Mouse (Mus musculus) layer of hippocampus, adult 2 months (tissue): ENCODE data around the gene Agrp. TPM values are rescaled to one million over a fixed set of nuclear protein-coding genes. Genes with fewer than 3 reads are reported as not detected.
"Not testable (repeated sequence)": the region's sequence is repeated elsewhere in the genome, so short reads cannot be mapped to it uniquely, and the experiment has no call there.

Experiments
- DNase-seq, 2 experiments: peaks; one replicate each; pipeline ENCODE4 v3.0.0; 2022; ENCODE audit warnings: low spot score in 2 of 2
- H3K27ac ChIP-seq: fragments of 200-600 bp; 2 replicates; pipeline ENCODE4 v1.8.1; 2022
- H3K4me3 ChIP-seq: fragments of 200-600 bp; 2 replicates; pipeline ENCODE4 v1.8.1; 2022; ENCODE audit warnings: mild to moderate bottlenecking
- CTCF ChIP-seq: fragments of 200-600 bp; conservative IDR thresholded peaks from 2 replicates; pipeline ENCODE4 v1.8.1; 2022; ENCODE audit warnings: antibody characterized with exemption, mild to moderate bottlenecking, moderate library complexity
- total RNA-seq, 2 experiments: library from RNA; stranded (reverse); gene quantifications; 2 replicates each; pipeline ENCODE4 v1.2.3; 2021

Agrp gene
- total RNA-seq, 2 experiments from 2014 or later: not detected

GRCm38 (mm10) chr8:105574741-105575140, 62.5 kb downstream of the Agrp start:
- no peak for DNase-seq
- no peak overlapping the region for H3K27ac ChIP-seq
- H3K4me3 ChIP-seq: no peak overlapping the region
- no peak for TF ChIP-seq CTCF

GRCm38 (mm10) chr8:105573427-105573826, 63.8 kb downstream of the Agrp start:
- DNase-seq: no peak
- Histone ChIP-seq H3K4me3 (no peak overlapping the region), H3K27ac (no peak overlapping the region)
- TF ChIP-seq CTCF: no peak; the same call in 1 of the 2 replicates

- DNase-seq: peak in 1 of 2 experiments; percentile 15
- no peak overlapping the region for H3K4me3 ChIP-seq
- no peak overlapping the region for H3K27ac ChIP-seq
- no peak for TF ChIP-seq CTCF
Observed at GRCm38 (mm10) chr8:105571810-105572209, 65.4 kb downstream of the Agrp start.

DNA sequence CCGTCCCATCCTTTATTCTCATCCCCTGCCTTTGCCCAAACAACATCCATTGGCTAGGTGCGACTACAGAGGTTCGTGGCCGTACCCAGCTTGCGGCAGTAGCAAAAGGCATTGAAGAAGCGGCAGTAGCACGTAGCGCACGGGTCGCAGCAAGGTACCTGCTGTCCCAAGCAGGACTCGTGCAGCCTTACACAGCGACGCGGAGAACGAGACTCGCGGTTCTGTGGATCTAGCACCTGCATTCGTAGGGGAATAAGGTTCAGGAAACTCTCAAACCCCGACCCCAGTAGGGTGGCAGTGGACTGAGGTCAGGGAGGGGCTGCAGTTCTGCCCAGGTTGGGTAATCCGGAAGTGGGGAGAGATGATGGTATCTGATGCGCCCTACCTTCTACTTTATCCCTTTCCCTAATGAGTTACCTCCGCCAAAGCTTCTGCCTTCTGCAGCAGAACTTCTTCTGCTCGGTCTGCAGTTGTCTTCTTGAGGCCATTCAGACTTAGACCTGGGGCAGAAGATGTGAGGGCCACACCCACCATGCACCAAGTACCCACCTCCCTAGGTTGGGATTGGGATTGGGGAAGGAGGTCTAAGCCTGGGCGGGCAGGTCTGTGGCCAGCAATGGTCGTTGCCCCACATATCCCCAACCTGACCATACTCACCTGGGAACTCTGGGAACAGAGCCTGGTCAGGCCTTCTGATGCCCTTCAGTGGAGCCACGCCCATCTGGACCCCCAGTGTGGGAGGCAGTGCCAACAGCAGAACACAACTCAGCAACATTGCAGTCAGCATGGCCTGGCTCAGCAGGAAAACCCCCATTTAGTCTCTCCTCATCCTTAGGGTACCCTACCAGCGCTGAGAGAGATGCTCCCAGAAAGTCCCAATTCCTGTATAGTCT, 70.2 kb downstream of the Agrp start:
- H3K27ac ChIP-seq: peak overlapping the region; percentile 77; the same call in 1 of the 2 replicates
- TF ChIP-seq CTCF: no peak
- no peak for DNase-seq
- peak overlapping the region; percentile 72 for H3K4me3 ChIP-seq

GRCm38 (mm10) chr8:105565952-105566702, 71.1 kb downstream of the Agrp start, which contains the start of gene Atp6v0d1:
Gene Atp6v0d1, minus strand, starts transcription at chr8:105566047.
- DNase-seq: peak; percentile 99
- Histone ChIP-seq H3K27ac (peak within 1 kb of the TSS; percentile 95), H3K4me3 (peak within 1 kb of the TSS; percentile 72)
- TF ChIP-seq CTCF: peak; percentile 96

GRCm38 (mm10) chr8:105565401-105565881, 71.8 kb downstream of the Agrp start:
- H3K4me3 ChIP-seq: peak overlapping the region; percentile 72
- no peak for TF ChIP-seq CTCF
- H3K27ac ChIP-seq: peak overlapping the region; percentile 95
- DNase-seq: peak in 1 of 2 experiments; percentile 13

DNA sequence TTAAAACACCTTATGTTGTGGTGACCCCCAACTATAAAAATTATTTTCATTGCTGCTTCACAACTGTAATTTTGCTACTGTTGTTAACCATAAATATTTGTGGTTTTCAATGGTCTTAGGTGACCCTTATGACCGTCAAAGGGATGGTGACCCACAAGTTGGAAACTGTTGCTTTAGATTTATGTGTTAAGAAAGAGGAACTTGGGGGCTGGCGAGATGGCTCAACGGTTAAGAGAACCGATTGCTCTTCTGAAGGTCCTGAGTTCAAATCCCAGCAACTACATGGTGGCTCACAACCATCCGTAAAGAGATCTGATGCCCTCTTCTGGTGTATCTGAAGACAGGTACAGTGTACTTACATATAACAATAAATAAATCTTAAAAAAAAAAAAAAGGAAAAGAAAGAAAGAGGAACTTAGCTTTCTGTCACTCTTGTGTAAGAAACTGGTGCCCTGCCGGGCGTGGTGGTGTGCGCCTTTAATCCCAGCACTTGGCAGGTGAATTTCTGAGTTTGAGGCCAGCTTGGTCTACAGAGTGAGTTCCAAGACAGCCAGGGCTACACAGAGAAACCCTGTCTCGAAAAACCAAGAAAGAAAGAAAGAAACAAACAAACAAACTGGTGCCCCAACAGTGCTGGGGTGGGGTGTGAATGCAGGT, 72.5 kb downstream of the Agrp start:
- DNase-seq: not testable (repeated sequence)
- TF ChIP-seq CTCF: peak; percentile 26
- H3K27ac ChIP-seq: peak overlapping the region; percentile 95; the same call in 1 of the 2 replicates
- H3K4me3 ChIP-seq: peak overlapping the region; percentile 72

GRCm38 (mm10) chr8:105563871-105564270, 73.3 kb downstream of the Agrp start:
- DNase-seq: no peak
- no peak overlapping the region for H3K4me3 ChIP-seq
- no peak overlapping the region for H3K27ac ChIP-seq
- no peak for TF ChIP-seq CTCF

DNA sequence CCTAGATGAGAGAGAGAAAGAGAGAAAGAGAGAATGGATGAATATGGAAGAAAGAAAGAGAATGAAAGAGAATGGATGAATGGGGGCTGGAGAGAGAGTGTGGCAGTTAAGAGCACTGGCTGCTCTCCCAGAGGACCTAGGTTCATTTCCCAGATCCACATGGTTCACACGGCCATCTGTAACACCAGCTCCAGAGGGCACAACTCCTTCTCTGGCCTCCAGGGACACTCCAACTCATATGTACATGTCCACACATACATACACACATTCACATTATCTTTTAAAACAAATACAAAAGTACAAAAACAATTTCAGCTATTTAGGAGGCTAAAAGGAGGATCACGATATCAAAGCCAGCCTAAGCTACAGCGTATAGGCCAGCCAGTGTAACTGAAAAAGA, 74.3 kb downstream of the Agrp start:
- Histone ChIP-seq H3K27ac (no peak overlapping the region), H3K4me3 (peak overlapping the region; percentile 5; the same call in 1 of the 2 replicates)
- no peak for TF ChIP-seq CTCF
- no peak for DNase-seq

DNA sequence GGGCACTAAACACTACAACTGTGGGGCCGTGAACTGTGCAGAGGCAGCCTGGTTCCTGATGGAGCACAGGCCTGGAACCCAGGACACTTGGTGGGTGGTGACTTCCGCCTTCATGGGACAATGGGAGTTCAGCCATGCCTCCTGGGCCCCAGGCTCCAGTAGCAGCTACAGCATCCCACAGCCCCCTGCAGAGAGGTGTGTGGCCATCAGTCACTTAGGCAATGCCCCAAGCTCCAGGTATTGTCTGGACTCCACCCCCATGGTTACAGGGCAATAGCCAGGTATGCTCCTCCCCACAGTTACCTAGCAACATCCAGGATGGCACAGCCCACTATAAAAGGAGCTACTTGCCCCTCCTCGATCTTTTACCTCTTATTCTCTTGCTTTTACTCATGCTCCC, 82.0 kb downstream of the Agrp start:
- Histone ChIP-seq H3K27ac (no peak overlapping the region), H3K4me3 (no peak overlapping the region)
- DNase-seq: no peak
- no peak for TF ChIP-seq CTCF

DNA sequence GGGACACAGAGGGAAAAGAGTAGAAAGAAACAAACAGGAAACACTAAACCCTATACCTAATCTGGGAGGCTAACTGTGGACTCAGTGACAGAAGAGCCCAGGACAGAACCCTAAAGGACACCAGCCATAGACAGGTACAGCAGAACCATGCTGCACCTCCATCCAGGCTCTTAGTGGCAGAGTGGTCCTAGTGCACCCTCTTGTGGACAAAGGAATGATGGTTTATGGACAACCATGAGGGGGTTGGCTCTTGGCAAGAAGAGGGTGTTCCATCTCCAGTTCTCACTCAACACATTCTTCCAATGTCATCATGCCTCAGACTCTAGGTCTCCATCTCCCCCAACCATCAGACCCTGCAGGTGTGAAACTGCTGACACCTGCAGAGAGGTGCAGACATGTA, 83.1 kb downstream of the Agrp start:
- Histone ChIP-seq H3K27ac (no peak overlapping the region), H3K4me3 (no peak overlapping the region)
- peak; percentile 58 to 72 for DNase-seq
- TF ChIP-seq CTCF: peak; percentile 89

GRCm38 (mm10) chr8:105552824-105553223, 84.4 kb downstream of the Agrp start:
- DNase-seq: no peak
- no peak for TF ChIP-seq CTCF
- H3K4me3 ChIP-seq: no peak overlapping the region
- no peak overlapping the region for H3K27ac ChIP-seq
